Comparison of ENCODE assay signal across 26 mouse cellular contexts in the genomic region with DNA sequence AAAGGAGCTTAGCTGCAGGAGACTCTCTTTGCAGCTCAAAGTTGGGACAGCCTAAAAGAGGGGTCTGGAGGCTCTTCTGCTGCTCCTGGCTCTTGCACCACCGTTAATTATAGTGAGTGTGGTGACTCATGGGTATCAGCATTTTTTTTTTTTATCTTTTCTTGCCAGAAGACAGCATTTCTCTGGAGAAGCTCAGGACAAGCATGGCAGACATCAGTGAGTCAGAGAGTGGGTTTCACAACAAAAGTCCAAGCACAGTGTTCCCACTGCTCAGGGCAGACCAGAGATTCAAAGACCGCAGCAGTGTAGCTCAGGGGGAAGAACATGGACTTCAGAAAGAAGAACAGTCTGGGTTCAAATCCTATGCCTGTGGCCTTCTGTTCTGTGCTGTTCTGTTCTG. TPM values are rescaled to one million over a fixed set of nuclear protein-coding genes. Genes with fewer than 3 reads are reported as not detected.
"Had no signal": no experiment of that assay in that cellular context is flagged by ENCODE, and none has a peak within 500 bp of the region (broad histone marks: within the 10 kb centered on the region; RNA-seq: fewer than 3 reads in every experiment).

No protein-coding gene starts in this region.

- H3K9me3 ChIP-seq: limb, embryonic 10.5 days; liver, embryonic 12.5 days; liver, embryonic 15.5 days; lung, embryonic 15.5 days; midbrain, embryonic 12.5 days; midbrain, embryonic 15.5 days; neural tube, embryonic 15.5 days; stomach, embryonic 15.5 days had no signal

- H3K36me3 ChIP-seq: limb, embryonic 10.5 days; limb, embryonic 13.5 days; liver, embryonic 12.5 days; liver, embryonic 15.5 days; lung, embryonic 15.5 days; midbrain, embryonic 12.5 days; midbrain, embryonic 15.5 days; neural tube, embryonic 12.5 days; neural tube, embryonic 15.5 days; stomach, embryonic 15.5 days had no signal

- ATAC-seq: liver, embryonic 12.5 days; midbrain, embryonic 15.5 days had no signal

- H3K27me3 ChIP-seq: limb, embryonic 13.5 days; liver, embryonic 12.5 days; liver, embryonic 15.5 days; lung, embryonic 15.5 days; midbrain, embryonic 12.5 days; midbrain, embryonic 15.5 days; neural tube, embryonic 12.5 days; neural tube, embryonic 15.5 days; stomach, embryonic 15.5 days had no signal

- H3K27ac ChIP-seq: kidney, postnatal 0 days; layer of hippocampus, adult 2 months; limb, embryonic 10.5 days; limb, embryonic 13.5 days; liver, embryonic 12.5 days; liver, embryonic 15.5 days; lung, embryonic 15.5 days; macrophage; midbrain, embryonic 12.5 days; midbrain, embryonic 15.5 days; neural tube, embryonic 12.5 days; neural tube, embryonic 15.5 days; stomach, embryonic 15.5 days had no signal

- DNase-seq: kidney, postnatal 25 days; layer of hippocampus, adult 9-11 months; liver; lung, adult 18-20 months; lung, postnatal 14 days; retina, postnatal 1 day; right cerebral cortex, postnatal 25 days; spleen, adult 18-20 months; thymus, postnatal 25 days had no signal

- H3K9ac ChIP-seq: limb, embryonic 13.5 days; liver, embryonic 12.5 days; liver, embryonic 15.5 days; lung, embryonic 15.5 days; midbrain, embryonic 12.5 days; midbrain, embryonic 15.5 days; neural tube, embryonic 12.5 days; neural tube, embryonic 15.5 days; stomach, embryonic 15.5 days had no signal

- H3K4me2 ChIP-seq: limb, embryonic 13.5 days; liver, embryonic 12.5 days; liver, embryonic 15.5 days; lung, embryonic 15.5 days; midbrain, embryonic 12.5 days; midbrain, embryonic 15.5 days; neural tube, embryonic 12.5 days; neural tube, embryonic 15.5 days; stomach, embryonic 15.5 days had no signal

- H3K4me1 ChIP-seq: limb, embryonic 10.5 days; limb, embryonic 13.5 days; liver, embryonic 12.5 days; liver, embryonic 15.5 days; lung, embryonic 15.5 days; midbrain, embryonic 12.5 days; midbrain, embryonic 15.5 days; neural tube, embryonic 12.5 days; neural tube, embryonic 15.5 days; stomach, embryonic 15.5 days had no signal

- H3K4me3 ChIP-seq: layer of hippocampus, adult 2 months; limb, embryonic 10.5 days; limb, embryonic 13.5 days; liver, embryonic 12.5 days; liver, embryonic 15.5 days; lung, embryonic 15.5 days; midbrain, embryonic 12.5 days; midbrain, embryonic 15.5 days; neural tube, embryonic 12.5 days; neural tube, embryonic 15.5 days; stomach, embryonic 15.5 days had no signal

RNA-seq across cellular contexts. Expression of a gene that starts 47.9 kb away (rescaled TPM):
- total RNA-seq: layer of hippocampus, adult 2 months; megakaryocyte, adult 5-6 weeks had no signal
- polyA plus RNA-seq: macrophage had no signal

RNA-seq across cellular contexts. Expression of a gene that starts 49.9 kb away (rescaled TPM):
- total RNA-seq: layer of hippocampus, adult 2 months; layer of hippocampus, postnatal 25 days; left cerebral cortex, adult 18-20 months; left cerebral cortex, postnatal 25 days had no signal
- polyA plus RNA-seq: macrophage; midbrain, embryonic 15.5 days had no signal
